Mouse (Mus musculus) adrenal gland, postnatal 4 days (tissue): Measurements from ENCODE around the gene Tm9sf1. TPM values are rescaled to one million over a fixed set of nuclear protein-coding genes. Genes with fewer than 3 reads are reported as not detected.

Experiments used
- DNase-seq, 2 experiments: peaks; one replicate each; pipeline ENCODE4 v3.0.0; 2021 to 2022; ENCODE audit warnings: low spot score in 2 of 2, mixed read lengths in 2 of 2
- long read RNA-seq, 2 experiments: library from polyadenylated mRNA; stranded (forward); transcript quantifications; one replicate each; pipeline ENCODE4 v2.0.0; 2021
- total RNA-seq, 2 experiments: library from RNA; stranded (reverse); gene quantifications; 2 replicates each; pipeline ENCODE4 v1.2.3; 2021

The Tm9sf1 gene
- 100 to 1,000 TPM in 1 of 2 experiments, 10 to 100 TPM in 1; 98.6 to 102 TPM for total RNA-seq
- long read RNA-seq, experiment 1, transcript Tm9sf1-202 (6 exons, 2,164 nt), result minor isoform, 15 of 138 reads
- long read RNA-seq, experiment 1, transcript Tm9sf1-206 (2 exons, 2,271 nt), result minor isoform, 7 of 138 reads
- long read RNA-seq, experiment 1, transcript Tm9sf1-205 (6 exons, 2,517 nt), result minor isoform, 9 of 138 reads
- long read RNA-seq, experiment 1, transcript Tm9sf1-201 (5 exons, 2,382 nt), result major isoform, 64 of 138 reads
- long read RNA-seq, experiment 1, partial matches to known transcripts, result 4 of 138 reads
- long read RNA-seq, experiment 1, other reads (novel, unspliced or antisense), result 39 of 138 reads
- long read RNA-seq, experiment 2, transcript Tm9sf1-201 (5 exons, 2,382 nt), result major isoform, 158 of 283 reads
- long read RNA-seq, experiment 2, transcript Tm9sf1-206 (2 exons, 2,271 nt), result minor isoform, 9 of 283 reads
- long read RNA-seq, experiment 2, transcript Tm9sf1-205 (6 exons, 2,517 nt), result minor isoform, 11 of 283 reads
- long read RNA-seq, experiment 2, transcript Tm9sf1-202 (6 exons, 2,164 nt), result minor isoform, 14 of 283 reads
- long read RNA-seq, experiment 2, partial matches to known transcripts, result 23 of 283 reads
- long read RNA-seq, experiment 2, other reads (novel, unspliced or antisense), result 68 of 283 reads

DNA sequence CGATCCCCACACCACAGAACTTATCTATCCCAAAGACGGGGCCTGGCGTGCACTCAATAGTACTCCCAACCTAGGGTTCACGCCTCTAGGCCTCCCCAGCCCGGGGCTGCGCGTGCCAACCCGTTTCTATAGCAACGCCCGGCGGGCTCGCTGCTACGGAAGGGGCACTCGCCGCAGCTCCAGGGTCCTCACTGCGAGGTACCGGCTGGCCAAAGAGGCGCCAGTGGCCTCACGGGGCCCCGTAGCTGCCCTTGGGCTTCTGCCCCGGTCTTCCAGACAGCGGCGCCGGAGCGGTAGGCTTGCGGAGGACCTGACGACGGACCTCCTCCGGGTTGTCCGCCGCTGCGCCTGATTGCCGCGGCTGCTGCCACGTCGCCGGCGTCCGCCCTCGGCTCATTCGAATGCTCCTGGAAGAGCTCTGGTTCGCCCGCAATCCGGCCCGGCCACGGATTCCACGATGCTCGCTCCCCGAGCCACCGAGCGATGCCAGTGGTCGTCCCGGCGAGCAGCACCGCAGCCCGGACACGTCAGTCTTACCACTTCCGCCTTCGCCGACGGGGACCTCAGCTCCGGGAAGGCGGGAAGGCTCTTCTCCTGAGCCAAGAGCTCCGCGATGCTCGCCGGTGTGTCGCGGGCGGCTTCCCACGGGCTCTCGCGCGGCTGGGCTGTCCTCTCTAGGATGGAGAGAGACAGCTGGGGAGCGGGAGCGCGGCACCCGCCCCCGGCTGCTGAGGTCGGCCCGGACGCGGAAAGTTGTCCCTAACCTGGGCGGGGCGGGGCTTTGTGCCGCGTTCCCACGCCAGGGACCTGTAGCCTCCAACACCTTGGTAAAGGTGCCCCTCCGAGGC, at the start of gene Tm9sf1:
Gene Tm9sf1 (minus strand): TSS at position 747 of the 848 bp plus-strand sequence.
- DNase-seq, result peak; percentile 73 to 83

DNA sequence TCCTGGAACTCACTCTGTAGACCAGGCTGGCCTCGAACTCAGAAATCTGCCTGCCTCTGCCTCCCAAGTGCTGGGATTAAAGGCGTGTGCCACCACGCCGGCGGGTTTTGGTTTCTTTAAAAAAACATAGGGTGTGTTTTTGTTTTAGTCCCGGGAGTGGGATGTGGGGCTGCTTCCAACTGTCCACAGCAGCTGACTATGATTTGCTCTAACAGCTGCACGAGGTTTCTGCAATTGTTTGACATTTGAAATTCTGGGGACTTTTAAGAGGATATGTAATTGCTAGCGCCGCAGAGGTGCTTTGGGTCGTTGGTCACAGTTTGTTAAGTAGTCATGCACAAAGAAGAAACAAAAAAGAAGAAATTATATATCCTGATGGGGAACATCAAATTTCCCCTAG, 45.8 kb upstream of the Tm9sf1 start:
- DNase-seq, result no peak

DNA sequence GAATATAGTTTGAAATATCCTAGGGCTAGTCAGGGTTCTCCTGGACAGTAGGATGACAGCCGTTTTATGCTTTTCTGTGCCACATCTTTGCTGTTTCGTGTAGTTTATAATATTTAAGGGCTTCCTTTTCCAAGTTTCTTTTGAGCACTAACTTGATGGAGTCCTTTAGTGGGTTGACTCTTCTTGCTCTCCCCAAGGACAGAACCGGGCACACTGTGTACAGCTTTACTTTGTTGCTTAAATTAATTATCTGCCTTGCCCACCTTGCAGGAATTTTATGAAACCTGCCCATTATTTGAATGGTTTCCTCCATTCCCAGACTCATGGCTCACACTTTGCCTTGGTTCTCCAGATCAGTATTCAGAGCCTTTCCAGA, 38.5 kb upstream of the Tm9sf1 start:
- no peak for DNase-seq

DNA sequence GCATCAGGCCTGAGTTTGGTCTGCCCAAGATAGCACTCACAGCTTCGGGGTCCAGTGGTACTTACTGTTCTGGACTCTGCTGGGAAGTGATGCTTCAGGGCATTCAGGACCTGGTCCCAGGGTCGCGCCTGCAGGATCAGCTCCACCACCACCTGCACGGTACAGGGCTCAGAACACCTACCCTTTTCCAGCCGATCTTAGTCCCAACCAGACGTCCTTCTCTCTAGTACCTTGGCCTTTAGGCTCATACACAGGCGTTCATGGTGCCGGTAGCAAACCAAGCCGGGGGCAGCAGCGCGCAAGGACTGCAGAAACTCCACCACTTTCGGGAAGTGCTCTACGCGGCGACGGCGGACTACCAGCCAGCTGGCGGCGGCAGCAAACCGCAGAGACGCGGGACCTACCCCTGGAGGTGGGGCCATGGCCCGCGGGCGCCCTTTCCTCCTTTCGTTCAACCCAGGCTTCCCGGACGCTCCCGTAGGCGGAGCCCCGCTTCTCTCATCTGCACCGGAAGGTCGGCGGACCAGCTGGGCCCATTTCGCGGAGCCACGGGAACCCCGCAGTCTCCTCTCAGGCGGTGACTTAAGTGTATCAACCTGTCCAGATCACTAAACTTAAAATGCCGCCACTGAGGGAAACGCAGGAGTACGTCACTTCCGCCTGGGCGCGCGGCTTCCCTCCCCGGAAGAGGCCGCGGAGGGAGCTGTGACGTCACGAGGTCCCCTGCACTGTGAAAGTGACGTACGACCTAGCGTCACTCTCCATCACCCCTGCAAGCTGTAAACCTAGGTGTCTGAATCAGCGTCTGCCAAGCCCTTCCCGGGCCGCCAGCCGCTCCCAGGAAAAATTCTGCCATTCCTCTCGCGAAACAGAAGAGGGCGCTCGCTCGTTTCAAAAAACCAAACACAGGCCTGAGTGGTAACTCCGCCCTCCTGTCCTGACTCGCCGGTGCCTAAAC, 37.8 kb upstream of the Tm9sf1 start, which contains the start of gene Tinf2:
Gene Tinf2 (minus strand): TSS at position 661 of the 958 bp plus-strand sequence.
- peak; percentile 74 to 80 for DNase-seq

DNA sequence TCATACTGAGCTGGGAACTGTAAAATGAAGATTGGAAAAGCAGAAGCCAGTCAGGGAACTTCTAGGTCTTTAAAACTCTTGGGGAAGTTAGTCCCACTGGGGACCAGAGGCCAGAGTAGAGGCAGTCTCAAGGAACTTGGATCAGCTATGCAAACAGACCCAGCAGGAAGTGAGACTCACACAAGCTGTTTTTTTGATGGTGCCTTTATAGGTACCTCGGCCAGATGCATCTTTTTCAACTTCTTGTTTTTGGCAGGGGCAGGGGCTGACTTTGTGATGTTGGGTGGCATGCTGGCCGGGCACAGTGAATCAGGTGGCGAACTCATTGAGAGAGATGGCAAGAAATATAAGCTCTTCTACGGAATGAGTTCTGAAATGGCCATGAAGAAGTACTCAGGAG, 34.0 kb upstream of the Tm9sf1 start:
- DNase-seq, result no peak

- DNase-seq, result no peak
Observed at GRCm38 (mm10) chr14:55672741-55673060, 29.1 kb upstream of the Tm9sf1 start.

DNA sequence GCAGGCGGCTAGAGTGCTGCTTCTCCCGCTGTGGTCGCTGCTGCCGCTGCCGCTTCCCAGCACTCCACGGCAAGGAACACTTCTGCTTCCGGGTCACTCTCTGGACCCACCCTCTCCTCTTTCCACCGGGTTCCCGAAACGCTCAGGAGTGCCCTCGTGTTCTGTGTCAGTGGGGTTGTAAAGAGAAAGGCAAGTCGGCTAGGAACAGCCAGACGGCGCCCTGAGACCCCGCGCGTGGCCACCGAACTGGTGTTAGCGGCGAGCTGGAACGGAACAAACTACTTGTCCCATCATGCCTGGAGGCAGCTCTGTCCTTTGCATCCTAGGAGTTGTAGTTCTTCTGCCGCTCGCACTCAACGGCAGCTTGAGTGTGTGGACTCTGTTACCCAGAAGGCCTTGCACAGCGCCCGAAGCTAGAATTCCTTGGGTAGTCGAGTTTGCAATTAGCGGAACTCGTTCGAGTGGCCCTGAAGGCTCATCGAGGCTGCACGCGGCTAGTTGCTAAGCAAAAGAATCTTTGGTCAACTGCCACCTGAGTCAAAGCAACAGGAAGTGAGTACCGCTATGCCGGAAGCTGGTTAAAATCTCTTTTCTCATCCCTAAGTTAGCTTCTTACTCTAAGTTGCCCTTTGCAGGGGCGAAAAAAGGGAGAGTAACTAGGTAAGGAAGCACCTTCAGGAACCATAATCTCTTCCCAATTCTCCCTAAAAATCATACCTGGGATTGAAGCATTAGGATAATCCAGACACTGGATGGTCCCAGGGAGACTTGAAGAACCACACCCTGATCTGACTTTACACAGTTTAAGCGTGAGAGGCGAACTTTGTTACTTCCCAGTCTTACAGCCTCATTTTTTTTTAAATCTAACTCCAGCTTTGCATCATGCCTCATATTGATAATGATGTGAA, 28.5 kb upstream of the Tm9sf1 start, which contains the start of the genes Gmpr2 and Nedd8:
Gene Gmpr2 (plus strand): TSS at position 109 of the 908 bp plus-strand sequence.
Gene Nedd8 (minus strand): TSS at position 292 of the 908 bp plus-strand sequence.
- peak; percentile 46 to 80 for DNase-seq

- DNase-seq, result no peak
Observed at GRCm38 (mm10) chr14:55671486-55671832, 27.9 kb upstream of the Tm9sf1 start.

DNA sequence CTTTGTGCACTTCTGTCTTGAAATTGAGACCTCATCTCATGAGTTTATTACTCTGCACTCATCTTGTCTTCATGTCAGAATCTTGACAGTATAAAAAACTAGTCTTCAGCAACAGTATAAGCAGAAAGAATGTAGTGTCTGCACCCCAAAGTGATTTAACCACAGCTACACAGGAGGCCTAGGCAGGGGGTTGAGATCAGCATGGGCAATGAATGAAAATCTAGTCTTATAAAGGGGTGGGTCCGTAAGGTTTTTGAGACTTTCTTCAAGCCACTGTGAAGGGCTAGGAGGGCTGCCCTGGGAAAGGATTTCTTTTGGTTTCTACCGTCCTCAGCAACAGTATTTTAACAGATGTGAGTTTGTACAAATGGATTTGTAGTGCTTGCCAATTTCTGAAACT, 17.0 kb upstream of the Tm9sf1 start:
- no peak for DNase-seq

- peak; percentile 60 to 64 for DNase-seq
Observed at GRCm38 (mm10) chr14:55659960-55660573, 16.5 kb upstream of the Tm9sf1 start, which contains the start of gene Mdp1. Gene Mdp1, minus strand, starts transcription at chr14:55660508.

DNA sequence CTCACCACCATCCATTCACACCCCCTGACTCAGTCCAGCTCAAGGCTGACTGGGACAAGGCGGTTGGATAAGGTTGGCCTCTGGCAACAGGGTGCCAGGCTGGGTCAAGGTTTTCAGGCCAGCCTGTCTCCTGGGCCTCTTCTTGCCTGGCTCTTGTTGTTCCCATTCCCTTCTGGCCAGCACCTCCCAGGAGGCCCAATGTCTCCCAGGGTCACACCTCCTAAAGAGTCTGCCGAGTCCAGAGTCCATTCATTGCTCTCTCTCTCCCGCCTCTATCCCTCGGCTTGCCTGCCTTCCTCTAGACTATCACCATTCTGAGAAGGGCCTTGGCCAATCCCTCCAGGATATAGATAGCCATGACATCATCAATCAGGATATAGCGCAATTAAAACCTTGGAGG, 14.4 kb upstream of the Tm9sf1 start:
- DNase-seq, result no peak

GRCm38 (mm10) chr14:55656935-55657334, 13.3 kb upstream of the Tm9sf1 start:
- DNase-seq, result no peak

DNA sequence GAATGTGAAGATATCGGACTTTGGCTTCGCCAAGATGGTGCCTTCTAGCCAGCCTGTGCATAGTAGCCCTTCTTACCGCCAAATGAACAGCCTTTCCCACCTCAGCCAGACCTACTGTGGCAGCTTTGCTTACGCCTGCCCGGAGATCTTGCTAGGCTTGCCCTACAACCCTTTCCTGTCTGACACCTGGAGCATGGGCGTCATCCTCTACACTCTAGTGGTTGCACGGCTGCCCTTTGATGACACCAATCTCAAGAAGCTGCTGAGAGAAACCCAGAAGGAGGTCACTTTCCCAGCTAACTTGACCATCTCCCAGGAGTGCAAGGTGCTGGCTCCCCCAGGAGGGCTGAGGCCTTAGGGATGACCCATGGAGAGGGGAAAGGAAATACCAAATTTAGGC, 7.9 kb upstream of the Tm9sf1 start:
- DNase-seq, result no peak

DNA sequence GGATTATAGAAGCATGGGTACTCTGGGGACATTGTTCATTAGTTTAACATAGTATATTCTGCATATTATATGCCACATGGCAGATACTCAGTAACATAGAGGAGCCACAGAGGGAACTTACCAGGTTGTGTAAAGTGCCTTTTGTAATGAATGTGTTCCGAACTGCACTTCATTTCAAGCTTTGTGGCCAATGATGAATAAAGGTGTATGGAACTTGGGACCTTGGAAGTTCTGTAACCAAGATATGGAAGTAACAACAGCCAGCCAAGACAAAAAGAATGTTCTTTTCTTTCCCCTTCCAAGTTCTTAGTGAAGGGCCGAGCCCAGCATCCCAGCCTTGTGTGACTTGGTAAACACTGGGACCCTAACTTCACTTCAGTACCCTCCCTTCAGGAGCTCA, 6.3 kb upstream of the Tm9sf1 start, which contains the start of gene Tssk4:
Gene Tssk4 (plus strand): TSS at position 301 of the 400 bp plus-strand sequence.
- DNase-seq, result no peak

- no peak for DNase-seq
Observed at GRCm38 (mm10) chr14:55644261-55644888, 769 bp upstream of the Tm9sf1 start.

DNA sequence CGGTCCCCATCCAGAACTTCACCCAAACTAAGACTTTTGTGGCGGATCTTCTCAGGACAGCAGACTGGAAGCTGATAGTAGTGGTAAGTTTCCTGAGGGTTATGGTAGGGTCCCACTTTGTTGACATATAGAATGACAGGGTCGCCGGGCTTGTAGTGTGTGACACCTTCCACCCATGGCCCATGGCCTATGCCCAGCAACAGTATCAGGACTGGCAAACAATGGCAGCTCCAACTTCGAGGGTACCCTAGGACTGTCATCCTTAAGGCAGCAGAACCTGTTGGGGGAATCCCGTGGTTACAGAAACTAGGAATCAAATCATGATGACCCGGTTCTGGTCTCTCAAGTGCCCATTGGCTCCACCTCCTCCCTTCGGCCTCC, 937 bp downstream of the Tm9sf1 start:
- DNase-seq, result no peak

- DNase-seq, result no peak
Observed at GRCm38 (mm10) chr14:55641291-55641690, 2.3 kb downstream of the Tm9sf1 start.

DNA sequence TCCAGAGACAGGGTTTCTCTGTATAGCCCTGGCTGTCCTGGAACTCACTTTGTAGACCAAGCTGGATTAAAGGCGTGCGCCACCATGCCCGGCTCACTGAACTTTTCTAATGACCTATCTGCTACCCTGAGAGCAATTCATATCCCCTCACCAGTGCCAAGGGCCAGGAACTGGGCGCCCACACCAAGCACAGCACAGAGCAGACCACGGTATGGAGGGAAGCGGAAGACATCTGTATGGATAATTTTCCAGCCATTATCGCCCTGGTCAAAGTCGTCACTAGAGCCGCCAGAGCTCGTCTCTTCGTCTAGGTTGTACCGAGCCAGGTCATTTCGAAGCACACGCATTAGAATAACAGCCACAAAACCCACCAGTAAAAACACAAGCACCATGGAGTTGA, 2.8 kb downstream of the Tm9sf1 start:
- DNase-seq, result no peak
